Mouse (Mus musculus) thymus, postnatal 36 days (tissue): ENCODE data around the gene Katnb1.

Source experiments
- DNase-seq, 2 experiments: peaks; one replicate each; pipeline ENCODE4 v3.0.0; 2022; ENCODE audit warnings: mixed read lengths in 2 of 2

Katnb1 gene

GRCm38 (mm10) chr8:95080381-95081341 is at the start of gene Katnb1:
Gene Katnb1 (plus strand): TSS chr8:95081186.
- DNase-seq: peak; percentile 98 to 99

- no peak for DNase-seq
Measured at GRCm38 (mm10) chr8:95037106-95037925, 43.7 kb upstream of the Katnb1 start.

- no peak for DNase-seq
Measured at GRCm38 (mm10) chr8:95041883-95042784, 38.9 kb upstream of the Katnb1 start.

GRCm38 (mm10) chr8:95044811-95045210 is 36.2 kb upstream of the Katnb1 start:
- DNase-seq: no peak

- no peak for DNase-seq
Measured at GRCm38 (mm10) chr8:95046982-95047381, 34.0 kb upstream of the Katnb1 start.

- no peak for DNase-seq
Measured at GRCm38 (mm10) chr8:95047884-95048680, 32.9 kb upstream of the Katnb1 start.

GRCm38 (mm10) chr8:95049636-95050035 is 31.4 kb upstream of the Katnb1 start:
- DNase-seq: no peak

- DNase-seq: no peak
Measured at GRCm38 (mm10) chr8:95054438-95054837, 26.5 kb upstream of the Katnb1 start.

GRCm38 (mm10) chr8:95054927-95055510 is 26.0 kb upstream of the Katnb1 start, which contains the start of gene Drc7:
Gene Drc7 (plus strand): TSS chr8:95055103.
- no peak for DNase-seq

- peak in 1 of 2 experiments; percentile 20 for DNase-seq
Measured at GRCm38 (mm10) chr8:95056414-95056813, 24.6 kb upstream of the Katnb1 start.

- no peak for DNase-seq
Measured at GRCm38 (mm10) chr8:95058661-95059060, 22.3 kb upstream of the Katnb1 start.

GRCm38 (mm10) chr8:95059812-95060533 is 21.0 kb upstream of the Katnb1 start:
- no peak for DNase-seq

- no peak for DNase-seq
Measured at GRCm38 (mm10) chr8:95064531-95064930, 16.5 kb upstream of the Katnb1 start.

GRCm38 (mm10) chr8:95067582-95067981 is 13.4 kb upstream of the Katnb1 start:
- DNase-seq: peak; percentile 66 to 75

GRCm38 (mm10) chr8:95075504-95075903 is 5.5 kb upstream of the Katnb1 start:
- no peak for DNase-seq

- no peak for DNase-seq
Measured at GRCm38 (mm10) chr8:95076151-95076550, 4.8 kb upstream of the Katnb1 start.

- DNase-seq: no peak
Measured at GRCm38 (mm10) chr8:95078055-95078454, 2.9 kb upstream of the Katnb1 start.

GRCm38 (mm10) chr8:95079305-95079704 is 1.7 kb upstream of the Katnb1 start:
- no peak for DNase-seq

GRCm38 (mm10) chr8:95081650-95082049 is 664 bp downstream of the Katnb1 start:
- peak in 1 of 2 experiments; percentile 27 for DNase-seq

GRCm38 (mm10) chr8:95084261-95084660 is 3.3 kb downstream of the Katnb1 start:
- DNase-seq: no peak
